Mouse (Mus musculus): ENCODE measurements around the gene Ralb.

The Ralb gene

DNA sequence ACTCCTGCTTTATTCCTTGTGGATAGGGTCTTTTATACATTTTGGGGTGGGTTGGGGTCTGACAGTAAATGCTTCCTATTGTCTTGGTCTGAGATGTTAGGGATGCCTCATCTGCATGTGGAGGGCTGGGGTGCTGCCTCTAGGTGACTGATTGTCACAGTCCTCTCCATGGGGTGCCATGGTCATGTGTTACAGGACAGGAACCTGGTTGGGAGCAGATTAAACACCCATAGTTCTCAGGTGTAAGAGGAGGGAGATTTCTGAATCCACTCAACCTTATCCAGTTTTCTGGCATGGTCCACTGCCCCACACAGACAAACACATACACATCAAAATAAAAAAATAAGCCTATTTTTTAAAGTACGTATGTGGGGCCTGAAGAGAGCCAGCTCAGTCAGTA lies 12.1 kb downstream of the Ralb start:
- no peak for DNase-seq

DNA sequence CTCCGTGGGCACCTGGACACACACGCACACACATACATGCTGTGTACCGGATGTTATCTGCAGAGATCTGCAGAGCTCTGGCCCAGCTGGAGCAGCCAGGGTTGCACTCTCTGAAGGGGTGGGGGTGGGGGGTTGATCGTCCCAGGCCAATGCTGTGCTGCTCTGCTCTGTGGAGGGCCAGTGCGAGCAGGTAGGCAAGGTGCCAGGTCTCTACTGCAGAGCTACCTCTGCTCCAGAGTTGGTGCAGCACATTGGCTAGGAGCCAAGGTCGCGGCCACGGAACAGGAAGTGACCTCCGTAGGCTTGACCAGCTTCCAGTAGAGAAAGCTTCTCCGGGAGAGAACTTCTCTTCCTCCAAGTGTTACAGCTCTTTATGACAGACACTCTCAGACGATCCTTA lies 12.5 kb downstream of the Ralb start:
- DNase-seq: peak; percentile 84

GRCm38 (mm10) chr1:119490765-119491164 lies 13.8 kb downstream of the Ralb start:
- no peak for DNase-seq

GRCm38 (mm10) chr1:119487917-119488590 lies 16.5 kb downstream of the Ralb start:
- DNase-seq: no peak

DNA sequence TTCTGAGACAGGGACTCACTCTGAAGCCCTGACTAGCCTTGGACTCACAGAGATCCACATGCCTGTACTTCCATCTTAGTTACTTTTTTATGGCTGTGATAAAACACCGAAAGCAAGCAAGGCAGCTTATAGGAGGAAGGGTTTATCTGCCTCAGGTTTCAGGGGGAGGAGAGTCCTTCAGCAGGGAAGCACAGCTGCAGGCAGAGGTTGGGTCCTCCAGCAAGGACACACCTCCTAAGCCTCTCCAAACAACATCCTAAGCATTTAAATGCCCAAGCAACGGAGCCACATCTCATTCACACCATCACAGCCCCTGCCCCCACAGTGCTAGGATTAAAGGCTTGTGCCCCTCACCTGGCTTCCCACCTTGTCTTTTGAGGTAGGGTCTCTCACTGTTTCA lies 18.8 kb downstream of the Ralb start:
- no peak for DNase-seq

GRCm38 (mm10) chr1:119484457-119484856 lies 20.1 kb downstream of the Ralb start:
- peak; percentile 71 for DNase-seq

GRCm38 (mm10) chr1:119482891-119483290 lies 21.7 kb downstream of the Ralb start:
- DNase-seq: no peak

- no peak for DNase-seq
Observed at GRCm38 (mm10) chr1:119481205-119481932, 23.2 kb downstream of the Ralb start.

DNA sequence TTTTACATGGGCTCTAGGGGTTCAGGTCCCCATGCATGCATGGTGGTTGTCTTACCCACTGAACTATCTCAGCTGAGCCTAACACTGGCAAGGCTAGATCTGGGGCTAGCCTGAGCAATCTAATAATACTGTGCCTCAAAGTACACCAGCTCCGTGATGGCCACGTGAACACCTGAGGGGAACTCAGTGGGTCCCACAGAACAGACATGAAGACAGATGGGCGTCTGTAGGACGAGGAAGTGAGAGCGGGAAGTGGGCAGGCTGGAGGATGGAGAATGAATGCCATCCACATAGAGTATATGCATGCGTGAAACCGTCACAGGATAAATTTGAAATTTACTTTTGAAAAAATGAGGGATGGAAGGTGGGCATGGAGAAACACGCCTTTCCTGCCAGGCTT lies 23.9 kb downstream of the Ralb start:
- DNase-seq: no peak

DNA sequence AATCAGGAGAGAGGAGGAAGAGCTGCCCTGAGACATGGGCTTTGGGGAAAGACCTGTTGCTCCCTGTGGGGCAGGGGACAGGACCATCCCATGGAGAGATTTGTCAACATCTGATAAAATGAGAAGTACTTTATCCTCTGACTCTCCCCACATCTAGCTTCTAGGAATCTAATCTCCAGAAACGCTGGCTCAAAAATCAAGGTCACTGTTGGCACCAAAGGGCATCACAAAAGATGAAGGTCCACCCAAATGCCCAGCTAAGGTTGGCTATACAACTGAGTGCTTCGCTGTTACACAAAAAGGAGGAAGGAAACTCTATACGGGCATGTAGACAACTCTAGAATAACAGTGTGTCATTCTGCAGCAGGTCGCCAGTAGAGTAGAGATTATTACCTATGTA lies 25.0 kb downstream of the Ralb start:
- no peak for DNase-seq

- no peak for DNase-seq
Observed at GRCm38 (mm10) chr1:119476905-119477353, 27.7 kb downstream of the Ralb start.

GRCm38 (mm10) chr1:119474671-119475070 lies 29.9 kb downstream of the Ralb start:
- peak; percentile 22 for DNase-seq

GRCm38 (mm10) chr1:119472648-119473047 lies 31.9 kb downstream of the Ralb start:
- no peak for DNase-seq

- peak; percentile 71 for DNase-seq
Observed at GRCm38 (mm10) chr1:119471793-119472396, 32.7 kb downstream of the Ralb start.

DNA sequence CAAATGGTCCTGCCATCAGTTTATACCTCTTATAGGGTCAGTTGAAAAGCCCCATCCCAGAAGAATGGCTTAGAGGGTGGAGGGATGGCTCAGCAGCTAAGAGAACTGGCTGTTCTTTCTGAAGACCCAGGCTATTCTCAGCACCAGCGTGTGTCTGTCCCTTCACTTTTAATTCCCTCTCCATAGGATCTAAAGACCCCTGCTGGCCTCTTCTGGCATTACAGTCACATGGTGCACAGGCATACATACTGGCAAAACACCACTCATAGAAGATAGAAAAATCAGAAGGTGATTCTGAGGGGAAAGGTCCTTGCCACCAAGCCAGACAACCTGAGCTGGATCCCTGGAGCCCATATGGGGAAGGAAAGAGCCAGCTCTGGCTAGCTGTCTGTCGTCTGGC lies 41.2 kb downstream of the Ralb start:
- DNase-seq: peak; percentile 75

- no peak for DNase-seq
Observed at GRCm38 (mm10) chr1:119460062-119460461, 44.5 kb downstream of the Ralb start.

- DNase-seq: peak; percentile 82
Observed at GRCm38 (mm10) chr1:119457993-119458605, 46.5 kb downstream of the Ralb start.

DNA sequence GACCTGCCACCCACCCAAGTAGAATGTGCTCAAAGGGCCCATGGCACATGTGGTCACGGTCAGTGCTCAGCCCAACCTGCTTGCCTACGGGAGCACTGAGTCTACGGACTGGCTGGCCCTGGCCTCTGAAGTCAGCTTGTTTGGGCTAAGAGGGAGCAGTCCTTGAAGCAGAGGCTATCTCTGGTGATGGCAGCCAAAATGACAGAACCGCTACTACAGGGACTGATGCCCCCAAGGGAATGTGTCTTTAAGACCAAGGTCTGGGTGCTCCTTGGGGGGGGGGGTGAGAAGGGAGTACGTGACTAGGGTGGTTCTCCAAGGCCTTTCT lies 47.1 kb downstream of the Ralb start:
- DNase-seq: no peak

DNA sequence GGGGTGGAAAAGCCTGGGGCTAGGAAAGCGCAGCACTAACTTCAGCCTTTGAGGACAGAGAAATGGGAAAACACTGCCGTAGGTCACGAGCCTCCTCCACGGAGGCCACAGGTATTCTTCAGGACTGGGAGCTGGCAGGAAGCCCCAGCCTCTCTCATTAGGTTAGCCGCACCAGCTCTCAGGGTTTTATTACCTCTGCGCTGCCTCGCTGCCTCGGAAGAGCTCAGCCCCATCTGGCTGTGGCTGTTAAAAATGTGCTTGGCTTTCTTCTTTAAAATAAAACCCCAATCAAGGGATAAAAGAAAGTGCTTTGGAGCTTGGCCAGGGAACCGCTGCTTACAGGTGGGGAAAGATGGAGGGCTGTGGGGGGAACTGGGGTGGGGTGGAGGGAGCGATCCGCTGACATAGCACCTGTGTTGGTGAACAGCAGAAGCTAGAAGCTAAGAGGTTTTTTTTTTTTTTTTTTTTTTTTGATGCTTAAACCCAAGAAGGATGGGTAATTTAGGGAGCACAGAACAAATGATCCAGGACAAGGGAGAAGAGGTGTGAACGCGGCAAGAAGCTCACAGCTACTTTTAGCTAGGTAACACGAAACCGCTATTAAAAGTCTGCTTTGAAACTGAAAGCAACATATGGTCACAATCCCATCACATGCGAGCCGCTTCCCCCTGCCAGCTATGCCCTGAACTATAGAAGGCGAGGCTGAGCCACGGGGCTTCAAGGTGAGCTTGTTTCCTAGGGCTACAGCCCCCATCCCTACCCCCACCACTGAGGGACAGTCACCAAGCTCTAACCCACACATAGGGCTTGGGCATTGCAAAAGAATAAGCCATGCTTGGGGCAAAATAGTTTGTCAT lies 47.7 kb downstream of the Ralb start:
- DNase-seq: no peak

DNA sequence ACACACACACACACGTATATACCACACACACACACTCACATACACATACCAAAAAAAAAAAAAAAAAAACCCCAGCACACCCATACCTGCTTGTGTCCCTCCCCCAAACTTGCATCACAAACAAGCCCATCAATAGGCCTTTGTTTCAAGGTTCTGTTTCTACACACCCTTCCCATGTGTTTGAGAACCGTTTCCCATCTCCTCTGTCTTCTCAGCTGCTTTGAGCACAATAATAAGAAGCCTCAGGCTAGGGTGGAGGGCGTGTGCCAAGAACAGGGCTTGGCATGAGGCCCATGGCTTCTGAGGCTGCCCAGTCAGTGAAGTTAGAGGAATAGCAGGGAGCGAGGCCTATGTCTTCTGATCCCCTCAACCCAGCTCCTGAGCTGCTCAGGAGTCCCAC lies 50.9 kb downstream of the Ralb start:
- peak; percentile 74 for DNase-seq

DNA sequence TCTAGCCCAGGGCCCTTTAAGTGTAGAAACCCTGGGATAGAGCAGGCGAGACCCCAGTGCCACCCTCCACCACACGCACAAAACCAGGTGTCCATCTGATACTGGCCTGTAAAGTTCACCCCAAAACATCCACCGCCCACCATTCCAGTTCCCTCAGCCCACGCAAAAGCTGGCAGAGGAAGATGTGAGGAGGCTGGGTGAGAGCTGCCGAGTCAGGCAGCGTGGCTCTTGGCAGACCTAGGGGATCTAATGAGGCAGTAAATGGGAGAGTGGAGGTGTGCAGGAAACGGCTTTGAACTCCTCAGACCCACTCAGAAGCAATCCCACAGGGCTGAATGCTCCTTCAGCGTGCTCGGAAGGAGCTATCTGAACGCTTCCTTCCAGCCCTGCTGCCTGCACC lies 53.2 kb downstream of the Ralb start:
- no peak for DNase-seq

GRCm38 (mm10) chr1:119450651-119451345 lies 53.8 kb downstream of the Ralb start:
- DNase-seq: peak; percentile 61
